Mouse (Mus musculus): Measurements from ENCODE around the gene Rab17.

GRCm38 (mm10) chr1:90913231-90913630 lies 56.2 kb downstream of the Rab17 start:
- TF ChIP-seq CTCF (IDR thresholded peaks at IDR 0.05; ENCODE audit: low read depth, low read length) (no peak), POLR2A (IDR thresholded peaks at IDR 0.05; ENCODE audit: extremely low read depth, insufficient read depth, low read length) (no peak)

Measured in liver, adult 2 months (tissue).